Mouse (Mus musculus) neural tube, embryonic 11.5 days (tissue): ENCODE data around the gene Pigv. TPM values are rescaled to one million over a fixed set of nuclear protein-coding genes. Genes with fewer than 3 reads are reported as not detected.

Experiments
- ATAC-seq: fragments of 200-750 bp; cut with Nextera tagmentation; 2 replicates; pipeline ENCODE4 v1.8.0; 2017; ENCODE audit warnings: moderate number of reproducible peaks, mild to moderate bottlenecking, moderate TSS enrichment, moderate library complexity; ENCODE audit not compliant: insufficient read depth, low FRiP score, low TSS enrichment
- DNase-seq: peaks from one replicate; pipeline ENCODE4 v3.0.0-alpha.2; 2015; ENCODE audit warnings: low spot score
- H3K27ac ChIP-seq: fragments of 300-500 bp; sonication (generic); 2 replicates; pipeline ENCODE4 v1.5.1; 2014; ENCODE audit warnings: low read depth, mild to moderate bottlenecking, low read length
- H3K27me3 ChIP-seq: fragments of 300-500 bp; sonication (generic); 2 replicates; pipeline ENCODE4 v1.6.1; 2014; ENCODE audit warnings: mild to moderate bottlenecking, low read length, mixed read lengths; ENCODE audit not compliant: control insufficient read depth, insufficient read depth
- H3K36me3 ChIP-seq: fragments of 300-500 bp; sonication (generic); 2 replicates; pipeline ENCODE4 v1.6.1; 2014; ENCODE audit warnings: mild to moderate bottlenecking, low read length, moderate library complexity, mixed read lengths; ENCODE audit not compliant: control insufficient read depth, insufficient read depth
- H3K4me1 ChIP-seq: fragments of 300-500 bp; sonication (generic); 2 replicates; pipeline ENCODE4 v1.6.1; 2014; ENCODE audit warnings: low read length, mixed read lengths; ENCODE audit not compliant: control insufficient read depth, insufficient read depth
- H3K4me2 ChIP-seq: fragments of 300-500 bp; sonication (generic); 2 replicates; pipeline ENCODE4 v1.6.1; 2014; ENCODE audit warnings: low read depth, mild to moderate bottlenecking, moderate library complexity
- H3K4me3 ChIP-seq: fragments of 300-500 bp; sonication (generic); 2 replicates; pipeline ENCODE4 v1.5.1; 2014; ENCODE audit warnings: low read depth, low read length
- H3K9ac ChIP-seq: fragments of 300-500 bp; sonication (generic); 2 replicates; pipeline ENCODE4 v1.6.1; 2014; ENCODE audit warnings: mild to moderate bottlenecking, low read length
- H3K9me3 ChIP-seq: fragments of 300-500 bp; sonication (generic); 2 replicates; pipeline ENCODE4 v1.6.1; 2016; ENCODE audit warnings: low read length; ENCODE audit not compliant: control insufficient read depth
- WGBS: fragments of 180-500 bp; shearing (Covaris S2); extraction: QIAGEN DNeasy Blood & Tissue Kit; methylation state at CpG from one replicate; pipeline ENCODE4 v1.1.7; 2014; 5-methylcytosine and 5-hydroxymethylcytosine counted together
- polyA plus RNA-seq: library from polyadenylated mRNA; unstranded; fragments of >200 nt; fragmentation: Nextera tagmentation; extraction: Ambion mirVana; gene quantifications from 2 replicates; pipeline ENCODE4 v1.2.1, GENCODE M21; 2014

Gene Pigv
- polyA plus RNA-seq, 1 experiment from 2014 or later: 9.2 TPM

DNA sequence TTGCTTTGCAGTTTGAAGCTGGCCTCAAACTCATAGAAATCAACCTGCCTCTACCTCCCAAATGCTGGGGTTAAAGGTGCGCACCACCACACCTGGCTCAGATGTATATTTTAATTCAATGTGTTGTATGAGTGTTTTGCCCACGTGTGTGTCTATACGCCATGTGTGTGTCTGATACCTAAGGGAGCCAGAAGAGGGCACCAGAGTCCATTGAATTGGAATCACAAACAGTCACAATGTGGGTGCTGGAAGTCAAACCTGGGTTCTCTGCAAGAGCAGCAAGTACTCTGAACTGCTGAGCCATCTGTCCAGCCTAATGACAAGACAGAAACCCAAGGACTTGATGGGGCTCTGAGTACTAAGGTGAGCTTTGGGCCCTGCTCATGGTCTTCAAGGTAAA, 27.3 kb downstream of the Pigv start:
- ATAC-seq: no peak
- Histone ChIP-seq H3K27me3 (no peaks in the 10 kb centered on the region), H3K9me3 (0 out of 2 replicates have a peak, but pooled peaks cover 2% of the 10 kb centered on the region), H3K4me1 (no peaks in the 10 kb centered on the region), H3K9ac (no peak overlapping the region), H3K4me3 (no peak overlapping the region), H3K27ac (no peak overlapping the region), H3K36me3 (no peaks in the 10 kb centered on the region), H3K4me2 (no peak overlapping the region)
- DNase-seq: no peak
- 82% methylated on average over 3 of the region's 3 CpGs for WGBS

DNA sequence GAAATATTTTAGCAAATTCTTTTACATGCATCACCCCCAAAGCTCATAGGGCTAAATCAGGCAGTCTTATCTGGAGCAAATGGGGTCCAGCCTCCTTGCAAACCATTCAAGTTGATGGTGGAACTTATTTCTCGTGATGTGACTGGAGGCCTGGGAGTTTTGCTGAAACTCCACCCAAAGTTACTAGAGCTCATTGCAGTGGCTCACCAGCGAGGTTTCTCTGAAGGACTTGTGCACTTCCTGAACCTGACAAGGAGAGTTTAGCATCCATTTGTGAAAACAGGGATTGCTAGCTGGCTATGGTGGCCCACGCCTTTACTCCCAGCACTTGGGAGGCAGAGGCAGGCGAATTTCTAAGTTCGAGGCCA, 38.4 kb downstream of the Pigv start:
- Histone ChIP-seq H3K4me1 (peaks cover 10% of the 10 kb centered on the region), H3K27ac (no peak overlapping the region), H3K36me3 (no peaks in the 10 kb centered on the region), H3K9me3 (0 out of 2 replicates have a peak, but pooled peaks cover under 1% of the 10 kb centered on the region), H3K9ac (no peak overlapping the region), H3K27me3 (no peaks in the 10 kb centered on the region), H3K4me2 (no peak overlapping the region), H3K4me3 (no peak overlapping the region)
- WGBS: 84% methylated on average over 5 of the region's 5 CpGs
- ATAC-seq (no peak), DNase-seq (no peak)

DNA sequence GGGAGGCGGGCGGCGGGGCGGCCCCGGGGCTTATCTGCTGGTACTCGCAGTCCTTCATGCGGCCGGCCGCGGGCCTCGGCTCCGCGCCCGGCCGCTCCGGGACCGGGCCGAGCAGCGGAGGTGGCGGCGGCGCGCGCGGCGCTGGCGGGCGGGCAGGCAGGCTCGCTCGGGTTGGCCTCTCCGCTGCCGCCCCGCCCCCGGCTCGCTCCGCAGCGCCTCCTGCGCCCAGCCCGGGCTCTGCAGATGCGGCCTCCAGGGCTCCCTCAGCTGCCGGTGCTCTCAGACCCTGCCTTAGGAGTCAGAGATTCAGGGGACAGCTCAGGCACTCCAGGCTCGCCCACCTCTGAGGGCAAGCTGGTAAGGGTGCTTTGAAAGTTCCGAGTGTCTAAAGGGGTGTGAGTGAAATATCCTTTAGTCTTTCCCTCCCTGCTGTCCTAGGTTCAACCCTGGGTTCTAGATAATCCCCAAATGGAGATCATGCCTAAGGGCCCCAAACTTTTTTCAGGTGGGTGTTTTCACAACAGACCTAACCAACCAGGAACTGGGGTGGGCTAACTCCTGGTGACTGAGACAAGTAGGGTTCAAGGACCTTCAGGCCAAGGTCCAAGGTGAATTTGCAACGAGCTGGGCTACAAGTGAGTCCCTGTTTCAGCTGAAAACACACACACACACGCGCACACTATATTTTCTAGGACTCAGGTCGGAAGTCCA, 39.0 kb downstream of the Pigv start:
- H3K27ac ChIP-seq: 0 out of 2 replicates have a peak overlapping the region, but pooled peaks have one; percentile 60
- ATAC-seq: peak; percentile 81

DNA sequence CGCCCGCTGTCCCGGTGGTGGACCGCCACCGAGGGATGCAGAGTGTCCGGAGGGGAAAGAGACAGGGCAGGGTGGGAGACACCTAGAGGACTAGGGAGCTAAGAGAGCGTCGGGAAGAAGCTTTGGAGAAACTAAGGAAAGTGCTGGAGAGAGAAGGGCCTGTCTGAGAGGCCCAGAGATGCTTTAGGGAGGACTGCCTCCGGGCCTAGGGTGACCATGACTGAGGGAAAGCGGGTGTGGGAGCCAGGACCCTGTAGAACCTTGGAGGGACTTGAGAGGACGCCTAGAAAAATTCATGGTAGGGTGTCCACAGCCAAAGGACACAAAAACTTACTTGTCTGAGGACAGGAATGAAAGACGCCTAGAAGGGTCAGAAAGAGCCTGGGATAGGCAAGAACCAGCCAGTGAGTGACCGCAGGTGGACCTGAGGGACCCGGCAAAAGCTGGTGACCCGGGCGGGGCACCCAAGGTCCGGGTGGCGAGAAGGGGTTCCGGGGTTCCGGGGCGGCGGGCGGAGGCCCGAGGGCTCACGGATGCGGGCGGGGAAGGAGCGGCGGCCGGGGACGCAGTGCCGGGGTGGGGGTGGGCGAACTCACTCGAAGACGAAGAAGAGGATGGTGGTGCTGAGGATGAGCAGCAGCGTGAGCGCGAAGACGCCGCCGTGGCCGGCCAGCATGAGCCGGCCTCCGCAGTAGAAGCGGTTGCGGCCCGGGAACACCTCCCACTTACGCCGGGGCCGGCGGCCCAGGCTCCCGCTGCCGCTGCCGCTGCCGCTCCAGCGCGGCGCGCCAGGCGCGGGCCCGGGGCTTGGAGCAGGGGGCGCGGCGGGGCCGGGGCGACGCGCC, 39.7 kb downstream of the Pigv start:
- Histone ChIP-seq H3K27me3 (no peaks in the 10 kb centered on the region), H3K36me3 (no peaks in the 10 kb centered on the region), H3K4me1 (peaks cover 10% of the 10 kb centered on the region), H3K9ac (peak overlapping the region; percentile 93), H3K4me3 (peak overlapping the region; percentile 92), H3K27ac (0 out of 2 replicates have a peak overlapping the region, but pooled peaks have one; percentile 60), H3K9me3 (no peaks in the 10 kb centered on the region), H3K4me2 (peak overlapping the region; percentile 65)
- DNase-seq (peak; percentile 65), ATAC-seq (peak; percentile 35)
- WGBS: 2% methylated on average over 49 of the region's 69 CpGs

More for the DNA sequence above, 39.0 kb downstream of the Pigv start:
- DNase-seq: peak; percentile 92
- 31% methylated on average over 13 of the region's 47 CpGs for WGBS
- Histone ChIP-seq H3K36me3 (no peaks in the 10 kb centered on the region), H3K4me2 (peak overlapping the region; percentile 65), H3K27me3 (no peaks in the 10 kb centered on the region), H3K4me1 (peaks cover 10% of the 10 kb centered on the region), H3K9me3 (no peaks in the 10 kb centered on the region), H3K4me3 (peak overlapping the region; percentile 92), H3K9ac (peak overlapping the region; percentile 93)

DNA sequence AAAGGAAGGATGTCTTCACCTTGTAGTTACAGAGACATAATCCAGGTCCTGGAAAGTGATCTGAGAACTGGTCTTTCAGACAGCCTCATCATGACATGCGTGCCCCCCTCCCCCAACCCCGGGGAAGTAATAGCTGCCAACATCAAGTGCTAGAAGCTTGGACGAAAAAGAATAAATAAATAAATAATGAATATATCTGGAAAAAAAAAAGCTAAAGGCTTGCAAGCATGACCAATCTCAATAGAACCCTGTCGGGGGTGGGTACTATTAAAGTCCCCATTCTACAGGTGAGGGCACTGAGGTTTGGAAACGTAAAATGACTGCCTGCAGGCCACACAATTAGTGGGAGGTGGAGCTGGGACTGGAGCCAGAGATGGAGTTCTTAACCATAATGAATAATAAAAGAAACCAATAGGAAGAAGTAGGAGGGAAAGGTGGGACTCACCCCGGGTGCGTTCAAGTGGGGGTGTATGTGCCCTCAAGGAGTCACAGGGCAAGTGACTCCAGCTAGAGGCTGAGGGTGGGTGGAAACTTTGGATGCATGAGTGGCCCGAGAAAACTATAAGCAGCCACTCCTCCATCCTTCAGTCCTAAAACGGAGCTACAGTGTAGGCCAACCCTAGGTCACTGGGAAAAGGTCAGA, 40.6 kb downstream of the Pigv start:
- Histone ChIP-seq H3K9ac (peak overlapping the region; percentile 93), H3K4me1 (peaks cover 10% of the 10 kb centered on the region), H3K27ac (no peak overlapping the region), H3K36me3 (no peaks in the 10 kb centered on the region), H3K4me3 (peak overlapping the region; percentile 92), H3K4me2 (peak overlapping the region; percentile 65), H3K27me3 (no peaks in the 10 kb centered on the region), H3K9me3 (no peaks in the 10 kb centered on the region)
- 47% methylated on average over 9 of the region's 9 CpGs for WGBS
- ATAC-seq (no peak), DNase-seq (no peak)

DNA sequence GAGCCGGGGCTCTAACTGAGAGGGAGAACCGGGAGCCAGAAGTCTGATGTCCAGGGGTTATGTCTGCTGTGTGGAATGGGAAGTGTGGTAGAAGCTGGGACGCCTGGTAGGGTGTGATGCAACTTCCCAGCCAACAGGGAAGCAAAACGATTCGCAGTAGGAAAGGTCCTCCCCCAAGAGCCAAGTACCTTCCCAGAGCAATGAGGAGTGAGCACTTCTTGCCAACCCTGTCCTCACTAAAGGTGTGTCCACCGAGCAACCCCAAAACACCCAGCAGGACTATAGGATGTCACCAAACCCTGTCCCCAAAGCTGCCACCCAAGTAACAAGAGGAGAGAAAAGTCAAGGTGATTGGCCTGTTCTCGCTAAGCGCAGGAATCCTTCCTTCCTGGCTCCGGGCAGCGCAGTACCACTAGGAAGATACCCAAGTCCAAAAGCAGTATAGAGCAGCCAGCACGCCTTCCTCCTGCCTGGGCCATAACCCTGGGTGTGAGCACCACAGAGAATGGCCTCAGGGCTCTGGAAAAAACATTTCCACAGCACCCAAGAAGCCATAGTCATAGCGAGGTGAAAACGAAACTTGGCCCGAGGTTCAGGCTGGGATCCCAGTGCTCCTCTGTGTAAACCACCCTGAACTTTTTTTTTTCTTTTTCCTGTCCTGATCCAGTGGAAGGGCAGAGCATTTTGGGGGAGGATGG, 41.2 kb downstream of the Pigv start:
- H3K4me3 ChIP-seq: no peak overlapping the region

DNA sequence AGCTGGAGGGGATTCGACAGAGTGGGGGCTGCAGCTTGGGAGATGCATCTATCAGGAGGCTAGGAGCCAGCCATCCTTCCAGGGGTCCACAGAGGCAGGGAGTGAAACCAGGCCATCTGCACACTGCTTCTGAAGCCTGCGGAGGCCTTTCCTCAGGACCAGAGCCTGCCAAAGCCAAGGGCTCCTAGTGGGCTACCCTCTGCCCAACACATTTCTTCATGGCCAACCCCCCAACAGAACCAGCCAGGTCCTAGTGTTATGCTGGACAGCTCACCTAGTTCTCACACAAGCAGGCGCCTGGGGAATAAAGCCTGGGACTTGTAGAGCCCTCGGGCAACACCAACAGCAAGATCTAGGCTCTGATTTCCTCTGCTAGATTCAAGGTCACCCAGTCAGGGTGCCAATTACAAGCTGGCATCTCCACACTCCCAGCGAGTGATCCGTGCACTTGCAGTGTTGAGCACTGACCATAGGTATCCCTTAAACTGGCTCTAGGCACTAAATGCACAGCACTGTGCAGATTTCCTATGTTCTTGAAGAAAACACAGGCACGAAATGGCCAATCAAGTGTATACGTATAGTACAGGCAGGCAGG, 42.0 kb downstream of the Pigv start:
- Histone ChIP-seq H3K9ac (no peak overlapping the region), H3K4me1 (peaks cover 12% of the 10 kb centered on the region), H3K36me3 (no peaks in the 10 kb centered on the region; the same call in 1 of the 2 replicates), H3K4me3 (no peak overlapping the region), H3K27ac (no peak overlapping the region), H3K4me2 (no peak overlapping the region), H3K9me3 (no peaks in the 10 kb centered on the region), H3K27me3 (no peaks in the 10 kb centered on the region)
- no peak for ATAC-seq
- DNase-seq: no peak
- WGBS: 92% methylated on average over 8 of the region's 8 CpGs

More for the DNA sequence above, 41.2 kb downstream of the Pigv start:
- no peak overlapping the region for H3K27ac ChIP-seq
- no peak overlapping the region for H3K9ac ChIP-seq
- H3K27me3 ChIP-seq: no peaks in the 10 kb centered on the region
- H3K9me3 ChIP-seq: no peaks in the 10 kb centered on the region
- H3K4me2 ChIP-seq: peak overlapping the region; percentile 65; the same call in 1 of the 2 replicates
- H3K36me3 ChIP-seq: no peaks in the 10 kb centered on the region
- ATAC-seq (no peak), DNase-seq (no peak)
- 86% methylated on average over 14 of the region's 14 CpGs for WGBS
- H3K4me1 ChIP-seq: peaks cover 10% of the 10 kb centered on the region

DNA sequence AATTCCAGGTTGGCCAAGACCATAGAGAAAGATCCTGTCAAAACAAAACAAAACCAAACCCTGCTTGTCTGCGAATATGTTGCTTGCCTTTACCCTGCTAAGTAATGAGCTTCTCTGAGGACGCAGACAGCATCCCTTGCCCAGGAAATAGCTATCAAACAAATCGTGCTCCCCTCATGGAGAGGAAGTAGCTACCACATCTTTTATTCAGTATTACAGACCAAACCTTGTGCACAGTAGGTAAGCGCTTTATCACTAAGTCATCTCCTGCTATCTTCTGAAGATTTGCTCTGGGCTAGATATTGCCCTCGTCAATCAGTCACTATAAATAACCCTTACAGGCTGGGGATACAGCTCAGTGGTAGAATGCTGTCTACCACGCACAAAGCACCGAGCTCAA, 43.3 kb downstream of the Pigv start:
- Histone ChIP-seq H3K4me3 (no peak overlapping the region), H3K9ac (no peak overlapping the region), H3K36me3 (no peaks in the 10 kb centered on the region; the same call in 1 of the 2 replicates), H3K9me3 (no peaks in the 10 kb centered on the region), H3K27me3 (no peaks in the 10 kb centered on the region), H3K27ac (no peak overlapping the region), H3K4me1 (peaks cover 12% of the 10 kb centered on the region), H3K4me2 (no peak overlapping the region)
- ATAC-seq (no peak), DNase-seq (no peak)
- WGBS: 90% methylated on average over 7 of the region's 7 CpGs
